Mouse (Mus musculus): Measurements from ENCODE around the gene Rarb. TPM values are rescaled to one million over a fixed set of nuclear protein-coding genes. Genes with fewer than 3 reads are reported as not detected.

Gene Rarb
- polyA plus RNA-seq (2016; fragmentation: Nextera tagmentation; extraction: Ambion mirVana), result 7.6 and 8.2 TPM in 2 replicates

DNA sequence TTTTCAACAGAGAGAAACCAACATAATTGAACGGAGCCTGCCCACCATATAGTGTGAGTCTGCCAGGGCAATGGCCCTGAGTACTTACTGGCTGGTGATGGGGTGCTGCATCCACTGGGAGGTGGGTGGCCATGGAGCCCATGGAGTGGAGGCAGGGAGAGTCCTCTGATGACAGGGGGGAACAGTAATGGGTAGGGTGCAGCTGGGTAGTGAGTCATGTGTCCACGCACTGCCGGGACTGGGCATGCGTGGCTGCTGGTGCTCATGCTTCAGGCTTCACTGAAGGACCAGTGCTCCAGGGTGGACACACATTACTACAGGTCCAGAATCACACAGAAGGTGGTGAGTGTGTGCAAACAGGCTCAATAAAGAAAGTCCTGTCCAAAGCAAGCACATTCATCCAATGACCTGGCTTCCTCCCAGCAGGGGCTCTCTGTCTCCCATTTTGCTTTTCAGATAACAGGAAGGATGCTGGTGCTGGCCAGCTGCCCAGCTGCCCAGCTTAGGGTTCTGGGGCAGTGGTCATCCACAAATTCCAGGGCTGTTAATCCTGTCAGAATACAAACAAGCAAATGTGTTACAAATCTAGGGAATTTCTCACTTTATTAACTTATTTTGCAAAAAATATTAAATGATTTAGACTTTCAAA, at the start of gene Rarb:
Rarb (minus strand) TSS at position 555 of the 649 bp plus-strand sequence.
- Histone ChIP-seq H3K36me3 (no peaks in the 10 kb centered on the region), H3K4me1 (no peaks in the 10 kb centered on the region), H3K9me3 (replicated peaks) (no peaks in the 10 kb centered on the region), H3K4me2 (no peak within 1 kb of the TSS), H3K27me3 (replicated peaks) (no peaks in the 10 kb centered on the region), H3K4me3 (no peak within 1 kb of the TSS), H3K27ac (no peak within 1 kb of the TSS), H3K9ac (no peak within 1 kb of the TSS)
- ATAC-seq, result no peak
- 64% methylated on average over 4 of the region's 4 CpGs for WGBS (ENCODE audit: insufficient replicate concordance)

DNA sequence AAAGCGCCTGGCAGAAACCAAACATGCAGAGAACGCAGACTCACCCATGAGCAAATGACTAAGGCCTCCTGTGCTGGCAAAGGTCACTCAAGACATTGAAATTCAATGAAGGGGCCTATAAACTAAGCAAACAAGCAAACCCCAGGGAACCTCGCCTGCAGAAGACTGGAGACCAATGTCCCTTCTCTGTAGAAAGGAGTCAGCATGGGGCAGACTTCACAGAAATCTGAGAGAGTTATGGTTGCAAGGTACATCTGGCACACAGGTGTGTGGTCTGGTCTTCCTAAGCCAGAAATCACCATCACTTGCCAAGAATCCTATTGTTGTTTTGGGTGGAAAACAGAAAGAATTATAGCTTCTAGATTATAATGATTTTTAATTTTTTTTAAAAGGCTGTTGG, 23.1 kb upstream of the Rarb start:
- Histone ChIP-seq H3K27ac (no peak overlapping the region), H3K4me3 (no peak overlapping the region), H3K4me1 (no peaks in the 10 kb centered on the region), H3K9ac (no peak overlapping the region), H3K9me3 (replicated peaks) (no peaks in the 10 kb centered on the region), H3K36me3 (no peaks in the 10 kb centered on the region), H3K4me2 (no peak overlapping the region), H3K27me3 (replicated peaks) (no peaks in the 10 kb centered on the region)
- WGBS (ENCODE audit: insufficient replicate concordance), result 65% methylated on average over 3 of the region's 3 CpGs
- no peak for ATAC-seq

DNA sequence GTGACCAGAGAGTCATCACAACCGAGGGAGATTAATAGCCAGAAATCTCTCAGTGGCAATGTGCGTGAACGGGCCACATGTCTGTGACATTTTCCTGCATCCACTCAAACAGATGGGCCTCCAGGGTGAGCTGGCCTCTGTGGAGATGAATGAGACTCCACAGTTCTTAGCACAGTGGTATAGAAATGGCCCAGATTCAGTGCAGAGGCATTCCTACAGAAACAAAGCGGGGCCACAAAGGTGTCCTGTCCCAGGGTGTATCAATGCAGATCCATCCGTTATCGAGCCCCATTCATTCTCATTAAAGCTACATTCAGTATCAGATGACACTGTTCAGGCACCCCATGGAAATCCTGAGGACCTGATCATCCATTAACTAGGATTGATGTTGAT, 22.6 kb upstream of the Rarb start:
- no peaks in the 10 kb centered on the region for H3K4me1 ChIP-seq
- H3K9me3 ChIP-seq (replicated peaks), result no peaks in the 10 kb centered on the region
- H3K36me3 ChIP-seq, result no peaks in the 10 kb centered on the region

DNA sequence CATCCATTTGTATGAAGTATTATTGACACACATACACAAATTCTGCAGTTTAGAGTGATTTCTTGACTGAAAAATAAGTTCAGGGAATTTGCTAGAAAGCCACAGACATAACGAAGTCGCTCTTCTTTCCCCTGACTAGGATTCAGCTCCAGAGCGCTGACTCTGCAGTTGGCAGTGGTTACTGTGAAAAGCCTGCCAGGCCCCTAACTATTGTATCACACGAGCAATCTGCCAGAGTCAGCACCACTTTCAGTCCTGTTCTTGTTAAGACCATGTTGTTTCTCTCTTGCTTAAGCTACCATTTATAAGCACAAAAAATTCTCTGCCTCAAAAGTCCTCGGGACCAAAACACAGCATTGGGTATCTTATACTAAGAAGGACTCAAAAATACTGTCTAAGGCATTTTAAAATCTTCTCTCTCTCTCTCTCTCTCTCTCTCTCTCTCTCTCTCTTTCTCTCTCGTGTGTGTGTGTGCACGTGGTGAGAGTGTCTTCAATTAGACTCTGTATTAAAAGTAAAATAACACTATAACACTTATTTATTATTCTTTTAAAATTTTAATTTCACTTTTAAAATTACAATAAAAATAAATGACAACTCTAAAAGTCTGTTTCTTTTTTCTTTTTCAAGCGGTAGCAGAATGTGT, 22.1 kb upstream of the Rarb start:
- Histone ChIP-seq H3K4me3 (no peak overlapping the region), H3K27ac (no peak overlapping the region), H3K9me3 (replicated peaks) (no peaks in the 10 kb centered on the region), H3K27me3 (replicated peaks) (no peaks in the 10 kb centered on the region), H3K4me1 (no peaks in the 10 kb centered on the region), H3K36me3 (no peaks in the 10 kb centered on the region), H3K4me2 (no peak overlapping the region), H3K9ac (no peak overlapping the region)
- no peak for ATAC-seq
- 60% methylated on average over 8 of the region's 8 CpGs for WGBS (ENCODE audit: insufficient replicate concordance)

More for the DNA sequence above, 22.6 kb upstream of the Rarb start:
- Histone ChIP-seq H3K9ac (no peak overlapping the region), H3K4me3 (no peak overlapping the region), H3K4me2 (no peak overlapping the region), H3K27ac (no peak overlapping the region), H3K27me3 (replicated peaks) (no peaks in the 10 kb centered on the region)
- no peak for ATAC-seq
- WGBS (ENCODE audit: insufficient replicate concordance), result 68% methylated on average over 6 of the region's 6 CpGs

DNA sequence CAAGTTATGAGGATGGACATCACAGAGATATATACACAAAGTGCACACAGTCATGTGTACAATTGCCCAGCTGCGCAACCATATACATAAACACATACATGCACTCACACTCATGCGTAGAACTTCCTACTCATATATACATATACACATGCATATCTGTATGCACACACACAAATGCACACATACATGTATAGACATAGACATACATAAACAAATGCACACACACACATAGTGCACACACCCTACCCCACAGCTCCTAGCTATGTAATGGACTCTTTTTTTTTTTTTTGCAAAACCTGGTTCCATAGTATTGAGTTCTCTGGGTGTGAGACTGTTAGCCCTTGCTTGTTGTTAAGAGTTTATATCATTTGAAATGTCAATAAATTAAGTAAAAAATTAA, 21.2 kb upstream of the Rarb start:
- Histone ChIP-seq H3K9me3 (replicated peaks) (no peaks in the 10 kb centered on the region), H3K27me3 (replicated peaks) (no peaks in the 10 kb centered on the region), H3K4me3 (no peak overlapping the region), H3K4me1 (no peaks in the 10 kb centered on the region), H3K4me2 (no peak overlapping the region), H3K36me3 (no peaks in the 10 kb centered on the region), H3K9ac (no peak overlapping the region), H3K27ac (no peak overlapping the region)
- ATAC-seq, result no peak
- 79% methylated on average over 2 of the region's 2 CpGs for WGBS (ENCODE audit: insufficient replicate concordance)

DNA sequence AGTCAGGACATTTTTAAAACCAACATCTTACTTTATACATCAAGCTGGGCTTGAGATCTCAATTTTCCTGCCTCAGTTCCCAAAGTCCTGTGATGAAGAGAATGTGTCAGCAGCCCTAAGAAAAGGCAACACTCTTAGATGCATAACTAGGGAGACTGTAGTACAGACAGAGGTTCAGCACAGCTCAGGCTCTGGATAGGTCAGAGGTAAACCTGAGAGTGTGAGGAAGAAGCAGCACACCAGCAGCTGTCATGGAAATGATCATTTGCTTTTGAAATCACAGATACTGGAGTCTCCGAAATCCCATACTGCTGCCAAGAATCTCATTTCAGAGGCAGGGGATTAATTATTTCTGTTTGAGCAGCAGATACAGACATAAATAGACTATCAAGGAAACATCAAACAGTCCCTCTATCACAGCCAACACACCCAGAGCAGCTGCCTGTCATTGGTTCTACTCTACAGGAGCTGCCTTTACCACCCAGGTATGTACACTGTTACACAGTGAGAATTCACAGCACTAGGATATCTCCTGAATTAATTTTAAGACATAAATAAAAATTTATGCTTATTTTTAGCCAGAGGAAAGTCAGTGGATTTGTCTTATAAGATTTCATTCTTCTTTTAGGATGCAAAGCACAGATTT, 3.7 kb downstream of the Rarb start:
- H3K36me3 ChIP-seq, result no peaks in the 10 kb centered on the region
- no peak for ATAC-seq
- H3K27ac ChIP-seq, result no peak overlapping the region
- no peak overlapping the region for H3K4me3 ChIP-seq
- no peaks in the 10 kb centered on the region for H3K4me1 ChIP-seq
- H3K4me2 ChIP-seq, result no peak overlapping the region
- no peaks in the 10 kb centered on the region for H3K27me3 ChIP-seq (replicated peaks)
- H3K9me3 ChIP-seq (replicated peaks), result no peaks in the 10 kb centered on the region
- WGBS (ENCODE audit: insufficient replicate concordance), result 69% methylated on average over 1 of the region's 1 CpGs
- no peak overlapping the region for H3K9ac ChIP-seq

DNA sequence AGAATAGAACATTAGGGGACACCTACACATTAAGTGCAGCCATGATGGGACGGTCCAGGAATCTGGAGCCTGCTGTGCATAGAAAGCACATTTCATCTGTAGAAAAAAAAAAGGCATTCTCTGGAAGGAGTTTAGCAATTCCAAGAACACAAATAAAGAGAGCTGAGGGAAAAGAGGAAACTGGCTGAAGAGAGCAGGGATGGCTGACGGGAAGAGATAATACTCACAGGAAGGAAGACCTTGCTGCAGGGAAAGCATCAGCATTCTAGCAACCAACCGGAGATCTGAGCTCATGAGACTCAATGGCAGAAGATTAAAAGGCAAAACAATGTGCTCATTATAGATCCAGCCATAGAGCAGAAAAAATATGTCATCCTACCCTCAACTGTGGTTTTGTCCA, 12.8 kb downstream of the Rarb start:
- H3K27ac ChIP-seq, result no peak overlapping the region

DNA sequence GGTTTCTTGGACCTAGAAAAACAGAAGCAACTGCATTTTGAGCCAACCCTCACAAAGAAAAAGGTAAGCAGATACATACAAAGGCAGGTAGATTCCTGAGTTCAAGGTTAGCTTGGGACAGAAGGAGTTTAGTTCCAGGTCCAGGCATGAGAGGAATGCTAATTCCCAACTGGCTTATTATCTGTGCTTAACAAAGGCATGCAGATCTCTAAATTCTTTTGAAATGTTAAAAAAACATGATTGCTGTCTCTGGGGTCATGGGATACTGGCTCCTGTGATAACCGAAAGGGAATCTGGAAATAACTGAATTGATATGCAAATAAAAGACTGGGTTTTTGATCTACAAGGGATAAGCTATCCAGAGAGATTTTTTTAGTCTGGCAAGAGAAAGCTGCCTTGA, 28.8 kb downstream of the Rarb start:
- Histone ChIP-seq H3K4me2 (no peak overlapping the region), H3K4me1 (no peaks in the 10 kb centered on the region), H3K36me3 (no peaks in the 10 kb centered on the region), H3K27me3 (replicated peaks) (no peaks in the 10 kb centered on the region), H3K27ac (no peak overlapping the region), H3K9me3 (replicated peaks) (no peaks in the 10 kb centered on the region), H3K4me3 (no peak overlapping the region), H3K9ac (no peak overlapping the region)
- ATAC-seq, result no peak
- WGBS (ENCODE audit: insufficient replicate concordance), result 67% methylated on average over 1 of the region's 1 CpGs

More for the DNA sequence above, 12.8 kb downstream of the Rarb start:
- WGBS (ENCODE audit: insufficient replicate concordance), result 26% methylated on average over 3 of the region's 3 CpGs
- H3K4me2 ChIP-seq, result no peak overlapping the region
- H3K4me3 ChIP-seq, result no peak overlapping the region
- no peak for ATAC-seq
- no peaks in the 10 kb centered on the region for H3K27me3 ChIP-seq (replicated peaks)
- H3K36me3 ChIP-seq, result no peaks in the 10 kb centered on the region
- no peaks in the 10 kb centered on the region for H3K9me3 ChIP-seq (replicated peaks)
- no peaks in the 10 kb centered on the region for H3K4me1 ChIP-seq
- no peak overlapping the region for H3K9ac ChIP-seq

DNA sequence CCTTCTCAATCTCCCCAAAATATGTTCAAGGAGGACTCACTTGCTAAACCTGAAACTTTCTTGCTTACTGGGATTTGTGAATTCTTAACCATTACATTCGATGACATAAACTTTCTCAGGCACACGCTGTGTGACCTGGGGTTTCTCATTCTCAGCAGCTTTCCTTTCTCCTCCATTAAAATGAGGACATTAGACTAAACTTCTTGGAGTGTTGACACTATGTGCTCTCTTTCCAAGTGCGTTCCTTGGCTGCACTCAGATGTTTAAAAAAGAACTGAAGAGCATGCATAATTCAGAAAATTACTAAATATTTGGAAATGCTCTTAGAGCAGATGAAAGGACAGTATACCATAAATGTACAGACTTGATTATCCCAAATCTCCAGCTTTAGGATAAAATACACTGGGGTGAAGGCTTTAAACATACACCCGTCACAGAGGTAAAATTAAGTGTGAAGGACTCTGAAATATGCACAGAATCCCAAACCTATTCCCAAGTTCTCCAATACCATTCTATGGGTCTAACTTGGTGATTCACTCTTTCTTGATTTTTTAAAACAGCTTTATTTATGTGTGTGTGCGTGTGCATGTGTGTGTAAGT, 36.9 kb downstream of the Rarb start:
- Histone ChIP-seq H3K9ac (no peak overlapping the region), H3K4me1 (no peaks in the 10 kb centered on the region), H3K27me3 (replicated peaks) (no peaks in the 10 kb centered on the region), H3K4me3 (no peak overlapping the region), H3K9me3 (replicated peaks) (no peaks in the 10 kb centered on the region), H3K4me2 (no peak overlapping the region), H3K36me3 (no peaks in the 10 kb centered on the region), H3K27ac (no peak overlapping the region)
- WGBS (ENCODE audit: insufficient replicate concordance), result 66% methylated on average over 5 of the region's 5 CpGs
- no peak for ATAC-seq

DNA sequence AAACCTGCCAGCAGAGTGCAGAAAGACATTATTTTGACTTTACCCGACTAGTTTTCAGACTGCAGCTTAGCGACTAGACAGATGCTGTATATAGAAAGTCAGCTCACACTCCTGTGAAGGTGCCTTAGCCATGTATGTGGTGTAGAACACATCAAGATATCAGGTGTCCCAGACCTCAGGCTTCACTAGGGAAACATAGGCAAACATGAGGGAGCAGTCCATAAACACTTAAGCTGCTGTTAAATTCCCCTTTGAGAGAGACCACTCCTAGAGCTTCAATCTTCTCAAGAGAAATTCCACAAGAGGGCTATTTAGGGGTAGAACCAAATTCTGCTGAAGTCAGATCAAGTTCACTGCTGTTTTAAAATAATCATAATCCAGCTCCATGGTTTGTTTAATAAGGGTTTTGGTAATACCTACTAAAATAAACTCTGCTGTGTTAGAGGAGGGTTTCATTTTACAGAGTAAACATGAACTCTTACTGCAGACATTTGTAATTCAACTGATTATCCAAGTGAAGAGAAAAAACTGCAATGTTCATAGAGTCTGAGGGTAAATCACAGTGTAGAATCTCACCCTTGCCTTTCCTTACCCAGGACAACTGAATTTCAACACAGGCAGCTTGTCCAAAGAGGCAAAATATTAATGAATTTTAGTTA, 42.1 kb downstream of the Rarb start:
- H3K9ac ChIP-seq, result no peak overlapping the region
- no peak for ATAC-seq
- WGBS (ENCODE audit: insufficient replicate concordance), result 53% methylated on average over 2 of the region's 2 CpGs

DNA sequence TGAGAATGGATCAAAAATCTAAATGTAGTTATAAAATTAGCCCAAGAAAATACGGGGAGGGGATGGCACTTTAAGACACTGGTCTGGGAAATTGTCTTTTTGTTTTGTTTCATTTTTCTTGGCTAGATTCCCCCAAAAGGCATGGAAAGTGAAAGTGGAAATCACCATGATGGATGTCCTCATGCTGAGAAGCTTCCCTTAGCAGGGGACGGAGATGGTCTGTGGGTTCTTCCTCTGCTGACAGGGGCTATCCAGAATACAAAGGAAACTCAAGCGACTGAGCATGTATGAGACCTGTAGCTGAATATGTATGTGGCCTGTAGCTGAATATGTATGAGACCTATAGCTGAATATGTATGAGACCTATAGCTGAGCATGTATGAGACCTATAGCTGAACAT, 46.0 kb downstream of the Rarb start:
- no peak overlapping the region for H3K27ac ChIP-seq
- no peak overlapping the region for H3K4me3 ChIP-seq
- no peak for ATAC-seq
- no peaks in the 10 kb centered on the region for H3K27me3 ChIP-seq (replicated peaks)
- H3K9me3 ChIP-seq (replicated peaks), result no peaks in the 10 kb centered on the region
- H3K4me1 ChIP-seq, result no peaks in the 10 kb centered on the region
- no peaks in the 10 kb centered on the region for H3K36me3 ChIP-seq
- WGBS (ENCODE audit: insufficient replicate concordance), result 60% methylated on average over 3 of the region's 3 CpGs
- H3K4me2 ChIP-seq, result no peak overlapping the region
- H3K9ac ChIP-seq, result no peak overlapping the region

More for the DNA sequence above, 42.1 kb downstream of the Rarb start:
- Histone ChIP-seq H3K4me3 (no peak overlapping the region), H3K4me2 (no peak overlapping the region), H3K27me3 (replicated peaks) (no peaks in the 10 kb centered on the region), H3K9me3 (replicated peaks) (no peaks in the 10 kb centered on the region), H3K4me1 (no peaks in the 10 kb centered on the region), H3K27ac (no peak overlapping the region), H3K36me3 (no peaks in the 10 kb centered on the region)

DNA sequence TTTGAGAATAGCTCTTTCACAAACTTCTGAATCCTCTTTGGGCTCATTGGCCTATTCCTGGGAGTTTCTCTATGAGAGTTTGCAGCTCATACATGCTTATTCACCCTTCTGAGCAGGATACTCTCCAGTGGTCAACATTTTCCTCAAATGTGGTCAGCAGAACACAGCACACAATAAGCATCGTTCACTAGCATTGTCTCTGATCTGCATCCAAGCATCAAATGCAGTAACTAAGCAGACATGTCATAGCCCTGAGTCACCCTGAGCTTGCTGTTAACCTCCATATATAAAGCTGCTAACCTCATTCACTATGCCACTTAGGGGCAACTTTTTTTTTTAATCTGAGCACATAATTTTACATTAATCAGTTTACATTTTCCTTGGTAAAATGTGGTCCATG, 53.1 kb downstream of the Rarb start:
- H3K27me3 ChIP-seq (replicated peaks), result no peaks in the 10 kb centered on the region
- H3K4me2 ChIP-seq, result no peak overlapping the region
- H3K9ac ChIP-seq, result no peak overlapping the region
- no peak for ATAC-seq
- H3K9me3 ChIP-seq (replicated peaks), result no peaks in the 10 kb centered on the region
- no peaks in the 10 kb centered on the region for H3K4me1 ChIP-seq
- H3K27ac ChIP-seq, result no peak overlapping the region
- no peaks in the 10 kb centered on the region for H3K36me3 ChIP-seq
- WGBS (ENCODE audit: insufficient replicate concordance), result 48% methylated on average over 1 of the region's 1 CpGs
- no peak overlapping the region for H3K4me3 ChIP-seq

All from liver, embryonic 12.5 days (tissue).